Mouse (Mus musculus) liver, embryonic 14.5 days (tissue): ENCODE results near the gene Fam184b.

Source experiments
- CTCF ChIP-seq: IDR thresholded peaks from 2 replicates; pipeline ENCODE4 v1.5.1; 2016; ENCODE audit warnings: antibody characterized with exemption, low read depth, control low read depth
- EP300 ChIP-seq: IDR thresholded peaks from 2 replicates; pipeline ENCODE4 v1.6.1; 2016; ENCODE audit warnings: antibody characterized with exemption, low read depth

DNA sequence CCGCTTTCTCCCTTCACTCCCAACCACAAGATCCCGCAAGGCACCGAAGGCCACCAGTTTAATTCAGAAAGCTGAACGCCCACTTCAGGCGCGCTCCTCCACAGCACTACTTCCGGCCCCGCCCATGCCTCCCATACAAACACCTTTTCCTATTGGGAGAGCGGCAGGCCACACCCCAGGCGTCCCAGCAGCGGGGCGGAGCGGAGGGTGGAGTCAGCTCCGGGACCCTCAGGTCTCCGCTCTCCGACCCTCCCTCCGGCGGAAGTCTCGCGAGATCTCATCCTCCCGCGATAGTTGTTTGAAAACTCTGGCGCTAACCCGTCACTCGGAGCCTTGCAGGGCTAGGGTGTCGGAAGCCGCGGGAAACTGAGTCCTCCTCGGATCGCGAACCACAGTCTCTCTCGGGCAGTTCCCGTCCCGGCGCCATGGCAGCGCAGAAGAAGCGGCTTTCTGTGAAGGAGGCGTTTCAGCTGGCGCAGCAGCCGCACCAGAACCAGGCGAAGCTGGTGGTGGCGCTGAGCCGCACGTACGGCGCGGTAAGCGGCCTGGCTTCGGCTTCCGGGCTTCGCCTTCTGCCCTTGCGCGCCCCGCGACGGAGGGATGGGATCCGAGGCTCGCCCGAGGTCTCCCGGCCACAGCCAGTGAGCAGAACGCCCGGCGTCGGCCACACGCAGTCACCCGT, 30.3 kb upstream of the Fam184b start, which contains the start of gene Ncapg:
- TF ChIP-seq EP300: peak; percentile 57
- 0 out of 2 replicates have a peak, but pooled peaks have one; percentile 2 for TF ChIP-seq CTCF
